Mouse (Mus musculus) ES-Bruce4 (cell line): ENCODE results near the gene Npepps.

Experiments
- CTCF ChIP-seq: IDR thresholded peaks from one replicate; pipeline ENCODE4 v1.8.1; 2011; ENCODE audit warnings: low read depth, low read length
- POLR2A ChIP-seq: IDR thresholded peaks from one replicate; pipeline ENCODE4 v1.8.1; 2011; ENCODE audit warnings: low read length; ENCODE audit not compliant: insufficient read depth

- no peak for TF ChIP-seq POLR2A
- TF ChIP-seq CTCF = no peak
Measured at GRCm38 (mm10) chr11:97287643-97288042, 7.2 kb upstream of the Npepps start.
